Mouse (Mus musculus): ENCODE data around the gene Ndufc2.

The Ndufc2 gene

DNA sequence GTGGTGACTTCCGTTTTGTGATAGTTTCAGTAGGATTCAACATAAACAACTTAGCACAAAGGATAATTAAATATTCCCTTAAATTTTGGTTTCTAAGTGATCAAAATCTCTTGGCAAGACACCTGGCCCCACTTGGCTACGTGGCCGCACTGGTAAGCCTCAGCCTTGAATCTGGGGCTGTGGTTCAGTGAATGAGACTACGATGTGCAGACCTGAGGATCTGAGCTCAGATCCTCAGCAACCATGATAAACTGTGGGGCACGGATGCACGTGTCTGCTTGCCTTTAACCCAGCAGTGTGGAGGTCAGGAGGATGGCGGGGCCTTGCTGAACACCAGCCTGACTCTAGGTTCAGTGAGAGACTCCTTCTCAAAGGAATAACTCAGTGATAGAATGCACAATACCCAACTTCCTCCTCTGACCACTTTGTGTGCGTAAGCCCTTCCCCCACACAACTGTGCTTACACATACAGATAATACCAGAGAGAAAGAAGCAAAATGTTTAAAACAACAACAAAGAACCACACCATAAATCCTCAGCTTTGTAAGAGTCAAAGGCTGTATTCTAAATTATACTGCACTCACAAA lies 12.1 kb upstream of the Ndufc2 start:
- no peak for DNase-seq (ENCODE audit: low spot score)

DNA sequence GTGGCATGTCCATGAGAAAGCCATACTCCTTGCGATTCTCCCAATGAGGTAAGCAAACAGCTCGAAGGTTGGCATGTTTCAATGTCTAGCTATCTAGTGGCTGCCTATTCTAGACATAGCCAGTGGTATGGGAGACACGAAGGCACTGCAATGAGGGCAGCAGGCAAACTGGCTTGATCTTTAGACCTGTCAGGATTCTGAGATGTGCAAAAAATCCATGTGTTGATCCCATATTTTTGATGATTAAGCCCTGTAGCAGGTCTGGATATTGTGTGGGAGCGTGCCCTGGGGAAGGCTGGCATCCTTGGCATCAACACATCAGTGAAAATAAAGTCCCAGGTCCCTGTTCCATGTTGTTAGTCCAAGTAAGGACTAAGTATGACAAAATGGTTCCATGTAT lies 11.3 kb upstream of the Ndufc2 start:
- DNase-seq (ENCODE audit: low spot score): no peak

DNA sequence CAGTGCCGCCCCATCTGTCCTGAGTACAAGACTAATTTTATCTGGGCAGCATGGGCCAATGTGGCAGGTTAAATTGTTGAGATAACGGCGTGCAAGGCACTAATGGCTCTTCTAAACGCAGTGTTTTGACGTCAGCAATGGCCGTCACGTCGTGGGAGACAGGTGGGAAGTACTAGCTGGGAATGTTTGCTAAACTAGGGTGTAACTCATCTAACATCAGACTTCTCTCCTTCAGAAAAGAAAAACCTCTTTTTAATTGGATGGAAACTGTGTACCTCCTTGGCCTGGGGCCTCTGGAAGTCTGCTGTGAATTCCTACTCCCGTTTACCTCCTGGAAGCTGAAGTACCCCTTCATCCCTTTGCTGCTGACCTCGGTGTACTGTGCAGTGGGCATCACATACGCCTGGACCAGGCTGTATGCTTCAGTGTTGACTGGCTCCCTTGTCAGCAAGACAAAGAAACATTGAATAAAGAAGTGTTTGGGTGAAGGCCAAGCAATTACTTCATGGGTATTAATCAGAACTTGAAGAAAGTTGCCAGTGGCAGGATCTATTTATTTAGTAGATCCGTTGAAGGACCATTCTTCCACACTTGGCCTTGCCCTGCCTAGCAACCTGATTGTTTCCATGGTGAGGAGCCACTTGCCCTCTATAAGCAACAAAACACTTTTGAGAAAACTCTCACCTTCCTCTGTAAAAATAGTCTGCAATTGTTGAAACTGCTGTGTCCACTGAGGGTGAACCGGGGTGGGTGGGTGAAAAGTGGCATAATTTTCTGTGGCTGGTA lies 8.3 kb upstream of the Ndufc2 start:
- DNase-seq (ENCODE audit: low spot score): peak; percentile 36

DNA sequence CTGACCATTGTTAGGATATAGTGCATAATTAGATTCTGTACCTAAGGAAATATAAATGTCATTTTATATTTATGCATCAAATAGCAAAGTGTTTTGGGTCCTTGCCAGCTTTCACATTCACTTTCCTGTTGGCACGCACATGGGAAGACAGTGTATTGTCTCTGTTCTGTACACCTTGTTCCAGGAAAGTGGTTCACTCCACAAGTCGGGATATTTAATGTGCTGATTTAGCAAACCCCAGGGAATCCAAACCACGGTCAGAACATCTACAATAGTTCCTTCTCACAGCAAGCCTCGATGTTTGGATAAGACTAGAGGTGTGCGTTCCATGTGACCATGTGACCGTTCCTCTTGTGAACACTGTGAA lies 7.7 kb upstream of the Ndufc2 start:
- no peak for DNase-seq (ENCODE audit: low spot score)

GRCm38 (mm10) chr7:97394375-97394774 lies 5.4 kb upstream of the Ndufc2 start:
- DNase-seq (ENCODE audit: low spot score): no peak

- no peak for DNase-seq (ENCODE audit: low spot score)
Measured at GRCm38 (mm10) chr7:97398943-97399342, 860 bp upstream of the Ndufc2 start.

- DNase-seq (ENCODE audit: low spot score): no peak
Measured at GRCm38 (mm10) chr7:97407145-97407544, 7.3 kb downstream of the Ndufc2 start.

DNA sequence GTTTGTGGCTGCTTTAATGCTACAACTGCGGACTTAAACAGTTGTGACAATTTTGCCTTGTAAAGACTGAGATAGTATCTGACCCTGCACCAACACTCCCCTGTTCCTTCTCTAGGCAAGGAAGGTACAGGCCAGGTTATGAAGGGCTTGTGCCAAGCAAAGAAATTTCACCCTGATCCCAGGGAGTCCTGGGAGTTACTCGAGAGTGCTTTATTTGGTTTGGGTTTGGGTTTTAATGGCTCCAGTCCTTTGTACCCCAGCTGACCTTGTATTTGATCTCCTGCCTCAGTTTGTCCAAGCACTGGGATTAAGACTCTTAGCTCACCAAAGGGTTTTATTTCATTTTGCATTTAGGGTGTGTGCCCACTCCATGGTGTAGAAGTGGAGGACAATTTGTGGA lies 11.3 kb downstream of the Ndufc2 start:
- no peak for DNase-seq (ENCODE audit: low spot score)

GRCm38 (mm10) chr7:97411575-97411974 lies 11.8 kb downstream of the Ndufc2 start:
- no peak for DNase-seq (ENCODE audit: low spot score)

DNA sequence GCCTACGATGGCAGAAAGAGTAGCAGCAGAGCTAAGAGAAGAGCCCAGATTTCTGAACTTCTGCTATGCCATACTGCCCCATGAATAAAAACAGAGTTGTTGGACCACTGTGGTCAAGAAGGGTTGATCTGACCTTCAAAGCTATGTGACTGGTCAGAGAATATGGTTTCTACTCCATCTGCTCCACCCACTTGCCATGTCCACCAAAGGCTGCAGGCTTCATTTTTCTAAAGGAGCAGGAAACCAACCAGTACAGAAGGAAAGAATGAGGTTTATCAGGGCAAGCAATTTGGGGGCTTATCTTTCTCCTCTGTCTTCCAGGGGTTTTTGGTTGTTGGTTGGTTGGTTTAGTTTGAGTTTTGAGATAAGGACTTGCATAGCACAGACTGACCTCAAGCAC lies 14.2 kb downstream of the Ndufc2 start:
- DNase-seq (ENCODE audit: low spot score): no peak

- DNase-seq (ENCODE audit: low spot score): no peak
Measured at GRCm38 (mm10) chr7:97414426-97414825, 14.6 kb downstream of the Ndufc2 start.

DNA sequence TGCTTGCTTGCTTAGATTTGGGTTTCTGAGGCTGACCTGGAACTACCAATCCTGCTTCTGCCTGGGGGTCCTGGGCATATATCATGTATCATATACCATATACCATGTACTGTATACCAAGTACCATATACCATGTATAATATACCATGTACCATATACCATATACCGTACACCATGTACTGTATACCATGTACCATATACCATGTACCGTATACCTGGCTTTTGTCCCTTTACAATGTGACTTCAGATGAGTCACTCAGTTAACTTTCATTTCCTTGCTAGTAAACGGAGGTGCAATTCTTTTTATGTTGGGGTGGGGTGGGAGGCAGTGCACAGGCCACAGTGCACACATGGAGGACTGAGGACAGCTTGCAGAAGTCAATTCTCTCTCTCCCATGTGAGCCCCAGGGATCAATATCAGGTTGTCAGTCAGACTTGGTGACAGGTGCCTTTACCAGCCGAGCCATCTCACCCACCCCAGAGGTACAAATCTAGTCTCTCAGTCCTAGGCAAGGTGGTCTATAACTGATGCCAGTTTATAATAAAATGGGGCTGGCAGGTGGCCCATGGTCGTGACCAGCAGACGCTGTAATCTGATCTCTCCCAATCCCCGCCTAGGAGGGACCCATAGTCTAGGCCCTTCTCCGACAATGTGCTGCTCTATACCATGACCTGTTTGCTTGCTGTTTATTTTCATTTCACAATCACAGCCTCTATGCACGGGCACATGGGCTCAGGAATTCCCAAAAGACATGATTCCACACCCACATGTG lies 15.3 kb downstream of the Ndufc2 start:
- no peak for DNase-seq (ENCODE audit: low spot score)

DNA sequence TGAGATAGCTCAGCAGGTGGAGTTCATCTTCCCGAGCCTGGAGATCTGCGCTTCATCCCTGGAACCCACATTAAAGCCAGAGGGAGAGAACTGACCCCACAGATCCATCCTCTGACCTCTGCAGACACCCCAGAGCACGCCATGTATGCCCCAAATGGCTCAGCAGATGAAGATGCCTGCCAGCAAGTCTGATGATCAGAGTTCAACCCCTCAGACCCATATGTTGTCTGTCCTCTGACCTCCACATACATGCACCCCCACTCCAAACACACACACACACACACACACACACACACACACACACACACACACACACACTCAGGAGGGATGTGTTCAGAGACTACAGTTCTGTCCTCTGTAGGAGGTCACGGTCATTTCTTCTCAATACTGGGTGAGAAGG lies 16.7 kb downstream of the Ndufc2 start:
- no peak for DNase-seq (ENCODE audit: low spot score)

DNA sequence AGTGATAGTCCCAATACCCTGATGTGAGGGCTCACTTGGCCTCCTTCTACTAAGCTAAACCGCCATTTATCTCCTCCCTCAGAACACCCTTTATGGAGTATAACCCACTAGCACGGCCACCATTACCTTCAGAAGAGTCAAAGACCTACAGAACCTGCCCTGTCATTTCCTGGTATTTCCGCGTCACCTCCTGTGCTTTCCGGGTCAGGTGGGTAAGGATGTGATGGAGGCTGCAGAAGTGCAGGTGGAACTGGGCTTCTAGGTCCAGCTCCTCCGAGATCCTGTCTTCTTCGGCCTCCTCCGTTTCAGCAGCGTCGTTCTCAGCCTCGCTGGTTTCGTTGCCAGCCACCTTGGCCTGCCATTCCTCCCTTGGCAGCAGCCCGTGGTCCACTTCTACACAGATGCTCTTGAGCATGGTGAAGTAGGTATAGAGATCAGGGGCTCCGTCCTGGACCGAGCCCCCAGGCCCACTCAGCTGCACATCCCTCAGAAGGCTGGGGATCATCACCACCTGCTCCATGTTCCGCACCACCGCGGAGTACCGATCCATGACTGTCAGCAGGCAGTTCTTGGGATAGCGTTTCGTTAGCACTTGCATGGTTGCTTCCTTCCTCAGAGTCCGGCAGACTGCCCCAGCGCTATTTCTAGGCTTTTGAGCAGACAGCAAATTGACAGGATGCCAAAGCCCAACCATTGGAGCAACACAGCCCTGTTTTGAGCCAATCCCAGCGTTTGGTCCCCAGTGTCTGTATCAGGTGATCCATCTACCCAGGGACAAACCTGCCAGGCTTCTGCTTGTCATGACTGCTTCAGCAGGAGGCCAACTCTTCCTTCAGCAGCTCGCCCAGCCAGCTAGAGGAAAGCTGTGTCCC lies 17.3 kb downstream of the Ndufc2 start, which contains the start of gene Thrsp:
Gene Thrsp (minus strand): TSS at position 825 of the 872 bp plus-strand sequence.
- DNase-seq (ENCODE audit: low spot score): peak; percentile 43

DNA sequence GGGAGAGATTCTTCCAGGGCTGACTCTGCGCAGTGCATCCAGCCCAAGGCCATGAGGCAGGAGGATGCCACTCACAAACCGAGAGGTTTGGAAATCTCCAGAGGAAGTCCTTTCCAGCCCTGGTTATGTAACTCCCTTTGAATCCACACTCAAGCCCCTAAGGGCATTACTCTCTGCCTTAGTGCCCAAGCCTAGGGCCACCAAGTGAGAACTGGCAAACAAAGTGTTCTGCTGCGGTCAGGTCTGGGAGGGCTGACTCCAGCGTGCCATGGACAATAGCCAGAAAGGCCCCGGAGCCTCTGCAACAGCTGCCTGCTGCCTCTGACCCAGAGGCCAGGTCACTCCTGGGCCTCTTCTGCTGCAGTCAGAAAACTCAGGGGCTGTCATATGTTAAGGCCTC lies 18.9 kb downstream of the Ndufc2 start:
- DNase-seq (ENCODE audit: low spot score): no peak

DNA sequence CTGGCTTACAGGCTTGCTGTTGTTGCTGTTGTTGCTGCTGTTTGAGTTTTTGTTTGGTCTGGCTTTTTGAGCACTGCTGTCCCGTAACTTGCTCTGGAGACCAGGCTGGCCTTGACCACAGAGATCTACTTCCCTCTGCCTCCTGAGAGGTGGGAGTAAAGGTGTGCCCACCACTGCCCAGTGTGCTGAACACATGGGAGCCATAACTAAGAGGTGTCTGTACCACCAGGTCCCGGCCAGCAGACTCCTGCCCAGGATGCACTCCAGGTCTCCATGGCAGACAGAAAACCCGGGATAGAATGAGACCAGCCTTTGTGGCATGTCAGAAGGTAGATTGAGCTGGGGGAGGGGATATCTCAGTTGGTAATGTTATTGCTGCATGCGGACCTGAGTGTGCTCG lies 19.4 kb downstream of the Ndufc2 start:
- DNase-seq (ENCODE audit: low spot score): no peak

- DNase-seq (ENCODE audit: low spot score): no peak
Measured at GRCm38 (mm10) chr7:97420406-97420805, 20.6 kb downstream of the Ndufc2 start.

DNA sequence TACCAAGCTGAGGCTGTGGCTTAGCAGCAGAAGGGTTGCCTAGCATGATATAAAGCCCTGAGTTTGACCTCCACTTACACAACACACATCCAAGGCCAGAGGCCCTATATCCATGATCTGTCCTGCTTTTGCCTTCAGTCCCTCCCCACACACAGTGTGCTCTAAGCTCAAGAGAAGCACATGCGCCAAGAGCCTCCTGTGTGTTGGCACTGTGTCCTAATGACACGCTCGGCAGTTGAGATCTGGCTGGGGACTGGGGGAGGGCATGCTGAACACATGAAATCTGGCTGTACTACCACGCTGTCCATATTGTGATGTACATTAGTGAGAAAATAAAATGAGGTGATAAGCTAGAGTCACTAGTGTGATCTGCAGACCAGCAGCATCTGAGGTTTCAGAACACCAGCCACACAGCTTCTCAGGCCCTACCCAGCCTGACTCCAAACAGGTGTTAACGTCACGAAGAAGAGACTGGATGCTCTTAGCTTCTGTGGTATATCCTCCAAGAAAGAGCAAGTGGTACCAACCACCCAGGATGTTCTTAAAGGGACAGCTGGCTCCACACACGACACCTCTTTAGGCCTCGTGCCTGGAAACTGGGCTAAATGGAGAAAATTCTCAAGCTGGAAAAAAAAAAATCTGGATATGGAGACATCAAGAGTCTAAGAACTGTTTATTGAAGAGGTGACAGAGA lies 21.3 kb downstream of the Ndufc2 start:
- no peak for DNase-seq (ENCODE audit: low spot score)

DNA sequence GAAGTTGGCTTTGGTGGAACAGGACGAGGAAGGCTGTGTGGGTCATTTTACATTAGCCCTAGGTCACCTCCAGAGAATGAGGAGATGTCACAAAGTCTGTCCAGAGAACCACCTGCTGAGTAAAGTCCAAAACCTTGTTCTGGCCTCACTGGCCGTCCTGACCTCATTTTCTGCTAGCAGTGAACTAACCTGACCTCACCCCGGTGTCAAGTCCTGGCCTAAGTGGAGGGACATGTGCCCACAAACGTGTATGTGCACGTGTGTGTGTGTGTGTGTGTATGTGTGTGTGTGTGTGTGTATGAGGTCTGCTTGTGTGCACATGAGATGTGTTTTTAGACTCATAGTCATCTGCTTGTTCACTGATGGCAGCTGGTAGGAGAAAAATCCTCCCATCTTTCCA lies 24.0 kb downstream of the Ndufc2 start:
- DNase-seq (ENCODE audit: low spot score): no peak

GRCm38 (mm10) chr7:97424621-97425245 lies 24.9 kb downstream of the Ndufc2 start:
- DNase-seq (ENCODE audit: low spot score): peak; percentile 96

DNA sequence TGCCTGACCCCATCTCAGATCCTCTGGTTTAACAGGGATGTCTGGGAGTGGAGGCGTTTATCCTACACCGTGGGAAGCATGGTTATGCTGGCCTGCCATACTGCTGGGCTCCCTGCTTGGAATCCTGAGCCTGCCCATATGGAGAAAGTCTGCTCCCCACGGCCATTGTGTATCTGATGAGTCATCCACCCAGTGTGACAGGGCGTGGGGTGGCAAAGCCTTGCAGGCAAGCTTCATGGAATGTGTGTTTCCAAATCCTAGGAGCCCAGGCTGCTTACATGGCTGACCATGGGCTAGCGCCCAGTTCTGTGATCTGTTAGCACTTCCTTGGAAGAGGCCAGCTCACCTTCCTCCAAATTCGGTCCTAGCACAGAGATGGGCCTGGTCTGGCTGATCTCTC lies 26.8 kb downstream of the Ndufc2 start:
- DNase-seq (ENCODE audit: low spot score): no peak
